Mouse (Mus musculus) intestine, embryonic 15.5 days (tissue): ENCODE measurements around the gene Akap13. TPM values are rescaled to one million over a fixed set of nuclear protein-coding genes. Genes with fewer than 3 reads are reported as not detected.

ENCODE experiments used
- ATAC-seq: fragments of 200-750 bp; cut with Nextera tagmentation; 2 replicates; pipeline ENCODE4 v1.8.0; 2017; ENCODE audit warnings: moderate TSS enrichment, moderate library complexity
- H3K27ac ChIP-seq: fragments of 300-500 bp; sonication (generic); 2 replicates; pipeline ENCODE4 v1.5.1; 2015; ENCODE audit warnings: mild to moderate bottlenecking, inconsistent platforms
- H3K27me3 ChIP-seq: fragments of 300-500 bp; sonication (generic); replicated peaks from 2 replicates; pipeline ENCODE4 v1.6.1; 2015; ENCODE audit warnings: inconsistent platforms
- H3K36me3 ChIP-seq: fragments of 300-500 bp; sonication (generic); 2 replicates; pipeline ENCODE4 v1.6.1; 2015; ENCODE audit warnings: inconsistent platforms
- H3K4me1 ChIP-seq: fragments of 300-500 bp; sonication (generic); replicated peaks from 2 replicates; pipeline ENCODE4 v1.6.1; 2015; ENCODE audit warnings: inconsistent platforms
- H3K4me2 ChIP-seq: fragments of 300-500 bp; sonication (generic); replicated peaks from 2 replicates; pipeline ENCODE4 v1.6.1; 2015; ENCODE audit warnings: mild to moderate bottlenecking, inconsistent platforms
- H3K4me3 ChIP-seq: fragments of 300-500 bp; sonication (generic); replicated peaks from 2 replicates; pipeline ENCODE4 v1.5.1; 2015; ENCODE audit warnings: inconsistent platforms
- H3K9ac ChIP-seq: fragments of 300-500 bp; sonication (generic); 2 replicates; pipeline ENCODE4 v1.6.1; 2015; ENCODE audit warnings: inconsistent platforms
- H3K9me3 ChIP-seq: fragments of 300-500 bp; sonication (generic); 2 replicates; pipeline ENCODE4 v1.6.1; 2016; ENCODE audit warnings: inconsistent platforms
- WGBS: fragments of 180-500 bp; shearing (Covaris S2); methylation state at CpG from one replicate; pipeline ENCODE4 v1.1.7; 2015; 5-methylcytosine and 5-hydroxymethylcytosine counted together
- polyA plus RNA-seq: library from polyadenylated mRNA; unstranded; fragments of >200 nt; fragmentation: Nextera tagmentation; extraction: Ambion mirVana; gene quantifications from 2 replicates; pipeline ENCODE4 v1.2.1, GENCODE M21; 2015

Akap13 gene
- polyA plus RNA-seq, 1 experiment from 2014 or later, result 31.2 TPM

- WGBS, result 57% methylated on average over 3 of the region's 3 CpGs
- ATAC-seq, result no peak
- Histone ChIP-seq H3K27me3 (no peaks in the 10 kb centered on the region), H3K9ac (no peak overlapping the region), H3K4me3 (no peak overlapping the region), H3K27ac (no peak overlapping the region), H3K9me3 (no peaks in the 10 kb centered on the region), H3K36me3 (no peaks in the 10 kb centered on the region), H3K4me1 (peaks cover 16% of the 10 kb centered on the region), H3K4me2 (no peak overlapping the region)
These were observed 183.4 kb downstream of the Akap13 start for GRCm38 (mm10) chr7:75638769-75639168.

- Histone ChIP-seq H3K9me3 (no peaks in the 10 kb centered on the region), H3K36me3 (no peaks in the 10 kb centered on the region), H3K27ac (peak overlapping the region; percentile 13; the same call in 1 of the 2 replicates), H3K27me3 (no peaks in the 10 kb centered on the region), H3K4me2 (no peak overlapping the region), H3K4me3 (no peak overlapping the region), H3K9ac (no peak overlapping the region), H3K4me1 (peaks cover 16% of the 10 kb centered on the region)
- 0 out of 2 replicates have a peak, but pooled peaks have one; percentile 3 for ATAC-seq
- WGBS, result 27% methylated on average over 3 of the region's 3 CpGs
These were observed 184.2 kb downstream of the Akap13 start for GRCm38 (mm10) chr7:75639541-75639940.

DNA sequence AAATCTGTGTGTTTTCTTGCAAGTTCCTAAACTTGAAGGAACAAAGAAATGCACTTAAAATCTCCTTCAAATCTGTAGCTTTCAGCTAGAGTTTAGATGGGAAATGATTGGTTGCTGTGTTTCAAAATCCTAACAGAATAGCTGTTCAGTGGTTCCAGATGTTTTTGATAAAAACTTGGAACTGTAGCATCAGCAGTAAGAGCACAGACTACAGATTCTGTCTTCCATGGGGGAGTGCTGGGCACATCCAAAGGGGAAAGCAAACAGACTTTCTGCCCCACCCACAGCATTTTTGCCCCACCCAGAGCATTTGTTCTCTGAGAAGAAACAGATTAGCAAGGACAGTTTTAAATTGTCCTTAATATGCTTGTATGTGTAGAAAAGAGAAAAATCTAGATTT lies 184.7 kb downstream of the Akap13 start:
- Histone ChIP-seq H3K9me3 (no peaks in the 10 kb centered on the region), H3K9ac (no peak overlapping the region), H3K4me3 (no peak overlapping the region), H3K27ac (peak overlapping the region; percentile 13; the same call in 1 of the 2 replicates), H3K4me1 (peaks cover 18% of the 10 kb centered on the region), H3K4me2 (no peak overlapping the region), H3K36me3 (no peaks in the 10 kb centered on the region), H3K27me3 (no peaks in the 10 kb centered on the region)
- ATAC-seq, result no peak

- Histone ChIP-seq H3K27me3 (no peaks in the 10 kb centered on the region), H3K4me3 (no peak overlapping the region), H3K9ac (no peak overlapping the region), H3K36me3 (no peaks in the 10 kb centered on the region), H3K9me3 (no peaks in the 10 kb centered on the region), H3K4me2 (no peak overlapping the region), H3K27ac (0 out of 2 replicates have a peak overlapping the region, but pooled peaks have one; percentile 13), H3K4me1 (peaks cover 19% of the 10 kb centered on the region)
- 54% methylated on average over 2 of the region's 2 CpGs for whole genome bisulfite sequencing
- no peak for ATAC-seq
These were observed 185.3 kb downstream of the Akap13 start for GRCm38 (mm10) chr7:75640671-75641070.

DNA sequence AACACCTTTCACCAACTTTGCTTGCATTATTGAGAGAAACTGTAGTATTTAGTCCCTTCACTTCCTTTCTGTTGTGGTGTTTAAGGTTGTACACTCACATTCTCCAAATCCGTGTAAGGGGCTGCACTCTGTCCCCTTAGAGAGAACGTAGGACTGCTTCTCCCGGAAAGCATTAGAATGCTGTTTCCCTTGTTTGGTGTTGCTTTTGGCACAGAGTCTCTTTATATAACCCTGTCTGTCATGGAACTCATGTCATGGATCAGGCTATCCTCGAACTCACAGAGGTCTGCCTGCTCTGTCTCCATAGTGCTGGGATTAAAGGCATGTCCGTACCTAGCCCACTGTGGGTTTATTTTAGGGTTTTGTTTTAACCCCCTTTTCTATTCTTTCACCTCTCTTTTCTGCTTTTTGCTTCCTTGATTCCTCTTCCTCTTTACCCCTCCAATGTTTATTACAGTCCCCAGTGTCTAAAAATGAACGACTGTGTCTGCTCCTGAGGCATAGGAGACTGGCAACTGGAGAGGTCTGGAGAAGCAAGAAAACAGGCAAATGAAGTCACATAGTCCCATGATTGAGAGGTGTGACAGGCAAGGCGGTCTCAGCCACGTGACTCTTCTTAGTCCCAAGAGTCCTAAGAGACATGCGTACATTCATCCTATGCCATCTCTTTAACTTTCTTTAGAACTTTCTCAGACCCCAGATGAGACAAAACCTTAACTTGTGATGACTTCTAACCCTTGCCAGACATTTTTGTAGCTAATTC lies 186.3 kb downstream of the Akap13 start:
- Histone ChIP-seq H3K9me3 (no peaks in the 10 kb centered on the region), H3K27ac (peak overlapping the region; percentile 13; the same call in 1 of the 2 replicates), H3K4me3 (no peak overlapping the region), H3K4me2 (no peak overlapping the region), H3K4me1 (peaks cover 19% of the 10 kb centered on the region), H3K27me3 (no peaks in the 10 kb centered on the region), H3K9ac (no peak overlapping the region; the same call in 1 of the 2 replicates), H3K36me3 (no peaks in the 10 kb centered on the region)
- 51% methylated on average over 9 of the region's 9 CpGs for WGBS
- peak; percentile 30 for ATAC-seq

DNA sequence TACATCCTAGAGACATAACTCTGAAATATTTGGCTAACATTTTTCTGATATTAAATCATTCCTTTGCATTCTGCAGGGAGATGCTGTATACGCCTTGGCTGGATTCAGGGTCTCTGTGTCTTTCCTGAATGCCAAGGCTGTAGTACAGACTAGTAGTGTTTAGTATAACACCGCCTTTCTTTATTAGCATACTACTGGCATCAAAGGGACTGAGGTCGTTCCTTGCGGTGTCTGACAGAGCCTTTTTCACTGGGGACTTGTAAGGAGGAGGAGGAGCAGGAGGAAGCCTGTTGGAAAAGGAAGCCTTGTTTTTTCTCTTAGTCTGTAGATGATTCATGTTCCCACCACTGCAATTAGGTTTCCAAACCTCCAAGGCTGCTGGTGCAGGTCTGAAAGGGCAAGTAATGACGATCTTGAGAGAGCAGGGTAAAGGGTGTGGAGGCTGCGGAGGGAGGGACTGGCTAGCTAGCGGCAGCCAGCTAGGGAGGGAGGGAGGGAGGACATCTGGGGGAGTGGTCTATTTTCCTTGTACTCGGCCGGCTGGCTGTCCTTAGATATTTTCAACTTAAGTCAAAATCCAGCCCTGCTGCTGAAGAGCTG lies 186.9 kb downstream of the Akap13 start:
- Histone ChIP-seq H3K4me2 (peak overlapping the region; percentile 54), H3K9ac (peak overlapping the region; percentile 30; the same call in 1 of the 2 replicates), H3K9me3 (no peaks in the 10 kb centered on the region), H3K27me3 (no peaks in the 10 kb centered on the region), H3K4me3 (peak overlapping the region; percentile 19; the same call in 1 of the 2 replicates), H3K4me1 (peaks cover 19% of the 10 kb centered on the region), H3K27ac (peak overlapping the region; percentile 81), H3K36me3 (no peaks in the 10 kb centered on the region)
- peak; percentile 91 for ATAC-seq
- 6% methylated on average over 9 of the region's 9 CpGs for WGBS

- ATAC-seq, result no peak
- Histone ChIP-seq H3K9ac (no peak overlapping the region), H3K27ac (peak overlapping the region; percentile 59; the same call in 1 of the 2 replicates), H3K4me1 (peaks cover 19% of the 10 kb centered on the region), H3K36me3 (no peaks in the 10 kb centered on the region), H3K4me2 (peak overlapping the region; percentile 54), H3K4me3 (0 out of 2 replicates have a peak overlapping the region, but pooled peaks have one; percentile 9), H3K9me3 (no peaks in the 10 kb centered on the region), H3K27me3 (no peaks in the 10 kb centered on the region)
- 37% methylated on average over 16 of the region's 16 CpGs for WGBS
These were observed 187.7 kb downstream of the Akap13 start for GRCm38 (mm10) chr7:75642846-75643563.

DNA sequence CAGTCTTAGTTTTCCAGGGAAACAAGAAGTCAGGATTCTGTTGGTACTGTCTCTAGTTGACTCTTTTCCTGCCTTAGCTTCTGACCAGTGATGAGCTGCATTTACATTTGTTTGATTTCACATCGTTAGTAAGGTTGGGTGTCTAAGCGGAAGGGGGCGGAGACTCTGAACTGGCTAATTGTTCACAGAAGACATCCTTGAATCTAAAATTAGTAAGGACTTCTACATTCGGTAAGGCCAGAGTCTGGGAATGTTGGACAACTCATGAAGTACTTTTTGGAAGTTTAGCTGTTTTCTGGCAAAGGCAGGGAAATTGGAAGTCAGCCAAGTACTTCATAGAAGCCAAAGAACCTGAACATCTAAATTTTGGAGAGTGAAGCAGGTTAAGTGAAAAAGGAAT lies 188.7 kb downstream of the Akap13 start:
- Histone ChIP-seq H3K9ac (no peak overlapping the region), H3K36me3 (no peaks in the 10 kb centered on the region), H3K27ac (no peak overlapping the region), H3K27me3 (no peaks in the 10 kb centered on the region), H3K4me2 (peak overlapping the region; percentile 54; the same call in 1 of the 2 replicates), H3K9me3 (no peaks in the 10 kb centered on the region), H3K4me3 (0 out of 2 replicates have a peak overlapping the region, but pooled peaks have one; percentile 1), H3K4me1 (peaks cover 19% of the 10 kb centered on the region)
- WGBS, result 56% methylated on average over 4 of the region's 4 CpGs
- no peak for ATAC-seq

DNA sequence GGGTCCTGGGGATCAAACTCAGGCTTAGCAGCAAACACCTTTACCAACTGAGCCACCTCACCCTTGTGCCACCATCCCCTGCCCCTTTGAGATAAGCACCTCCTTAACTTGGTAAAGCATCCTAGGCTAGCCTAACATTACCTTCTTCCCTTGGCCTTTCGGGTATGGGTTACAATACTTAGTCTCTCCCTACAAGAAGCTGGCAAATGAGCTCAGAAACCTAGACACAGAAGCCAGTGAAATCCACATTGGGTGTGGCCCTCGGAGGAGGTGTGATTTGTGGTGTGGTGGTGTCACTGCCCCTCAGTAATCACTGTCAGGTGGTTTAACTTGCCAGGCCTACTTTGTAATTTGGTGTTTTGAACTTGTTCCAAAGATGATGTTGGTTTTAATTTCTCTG lies 189.3 kb downstream of the Akap13 start:
- WGBS, result 64% methylated on average over 2 of the region's 2 CpGs
- Histone ChIP-seq H3K4me1 (peaks cover 19% of the 10 kb centered on the region), H3K4me3 (no peak overlapping the region), H3K27me3 (no peaks in the 10 kb centered on the region), H3K27ac (no peak overlapping the region), H3K4me2 (no peak overlapping the region), H3K9me3 (no peaks in the 10 kb centered on the region), H3K9ac (no peak overlapping the region), H3K36me3 (no peaks in the 10 kb centered on the region)
- no peak for ATAC-seq

DNA sequence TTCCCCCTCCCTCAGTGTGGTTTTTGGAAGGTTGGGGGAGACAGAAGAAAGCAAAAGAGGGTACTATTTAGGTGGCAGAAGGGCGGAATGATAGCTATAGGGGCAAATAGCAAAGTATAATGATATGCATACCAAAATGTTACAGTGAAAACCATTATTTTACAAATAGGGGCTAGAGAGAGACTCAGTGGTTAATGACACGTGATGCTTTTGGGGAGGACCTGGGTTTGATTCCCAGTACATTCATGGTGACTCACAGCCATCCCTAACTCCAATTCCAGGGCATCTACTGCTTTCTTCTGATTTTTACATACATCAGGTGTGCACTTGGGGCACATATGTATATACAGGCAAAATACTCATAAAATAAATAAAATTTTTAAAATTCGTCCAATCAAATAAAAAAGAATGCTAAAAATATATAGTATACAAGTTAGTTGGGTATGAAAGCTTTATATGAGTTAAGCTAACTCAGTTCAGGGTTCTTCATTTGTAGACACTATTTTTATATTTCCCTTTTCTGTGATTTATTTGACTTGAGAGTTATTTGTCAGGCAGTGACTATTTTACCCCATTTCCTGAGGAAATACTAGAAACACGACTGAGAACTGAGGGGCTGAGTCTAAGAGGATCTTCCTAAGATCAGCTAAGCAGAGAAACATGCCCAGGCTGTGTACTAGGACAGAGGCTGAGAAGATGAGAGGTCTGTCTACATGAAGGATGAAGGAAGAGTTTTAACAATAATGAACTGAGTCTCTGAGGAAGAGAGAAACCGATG lies 190.0 kb downstream of the Akap13 start:
- Histone ChIP-seq H3K27ac (no peak overlapping the region), H3K4me2 (peak overlapping the region; percentile 22; the same call in 1 of the 2 replicates), H3K36me3 (no peaks in the 10 kb centered on the region), H3K4me3 (no peak overlapping the region), H3K4me1 (peaks cover 19% of the 10 kb centered on the region), H3K9me3 (no peaks in the 10 kb centered on the region), H3K27me3 (no peaks in the 10 kb centered on the region), H3K9ac (no peak overlapping the region)
- 63% methylated on average over 5 of the region's 5 CpGs for WGBS
- ATAC-seq, result no peak

GRCm38 (mm10) chr7:75648051-75648450 lies 192.7 kb downstream of the Akap13 start:
- WGBS, result 75% methylated on average over 3 of the region's 3 CpGs
- no peak overlapping the region for H3K27ac ChIP-seq
- H3K27me3 ChIP-seq, result no peaks in the 10 kb centered on the region
- H3K4me1 ChIP-seq, result 0 out of 2 replicates have a peak, but pooled peaks cover 4% of the 10 kb centered on the region
- no peak for ATAC-seq
- no peaks in the 10 kb centered on the region for H3K36me3 ChIP-seq
- H3K4me3 ChIP-seq, result no peak overlapping the region
- H3K9me3 ChIP-seq, result no peaks in the 10 kb centered on the region
- H3K9ac ChIP-seq, result no peak overlapping the region
- no peak overlapping the region for H3K4me2 ChIP-seq
